Mouse (Mus musculus): ENCODE data around the gene Bysl. TPM values are rescaled to one million over a fixed set of nuclear protein-coding genes. Genes with fewer than 3 reads are reported as not detected.

Bysl gene
- polyA plus RNA-seq (2021; fragmentation: Nextera tagmentation), result 15.7 TPM in 2 replicates
- long read RNA-seq, experiment 1, transcript Bysl-201 (7 exons, 3,854 nt), result major isoform, 55 of 61 reads
- long read RNA-seq, experiment 1, partial matches to known transcripts, result 1 of 61 reads
- long read RNA-seq, experiment 1, other reads (novel, unspliced or antisense), result 5 of 61 reads
- long read RNA-seq, experiment 2, transcript Bysl-201 (7 exons, 3,854 nt), result major isoform, 221 of 227 reads
- long read RNA-seq, experiment 2, partial matches to known transcripts, result 3 of 227 reads
- long read RNA-seq, experiment 2, other reads (novel, unspliced or antisense), result 3 of 227 reads

GRCm38 (mm10) chr17:47610849-47611660, at the start of gene Bysl, which contains the start of the genes Med20 and Gm20517:
Gene Bysl, minus strand, starts transcription at chr17:47611492.
Gene Med20, plus strand, starts transcription at chr17:47611582.
Gene Gm20517, plus strand, starts transcription at chr17:47611589.

GRCm38 (mm10) chr17:47630678-47631065, 19.4 kb upstream of the Bysl start, which contains the start of gene Usp49:
Gene Usp49, plus strand, starts transcription at chr17:47630690.

Other genes with a start within 250 kb of the Bysl start
- 66.7 and 69.4 TPM in 2 replicates for gene Mrps10, start 242.6 kb downstream of the Bysl start, polyA plus RNA-seq (2021; fragmentation: Nextera tagmentation)
- 0.08 and 0.21 TPM in 2 replicates for gene Guca1b, start 226.1 kb downstream of the Bysl start, polyA plus RNA-seq (2021; fragmentation: Nextera tagmentation)
- 1.2 and 1.3 TPM in 2 replicates for gene Guca1a, start 210.9 kb downstream of the Bysl start, polyA plus RNA-seq (2021; fragmentation: Nextera tagmentation)
- gene AI661453, start 174.9 kb downstream of the Bysl start, polyA plus RNA-seq (2021; fragmentation: Nextera tagmentation), result 0.09 TPM in 1 of 2 replicates, not detected in the other
- 0.19 and 0.28 TPM in 2 replicates for gene 1700001C19Rik, start 174.1 kb downstream of the Bysl start, polyA plus RNA-seq (2021; fragmentation: Nextera tagmentation)
- gene Taf8, start 109.2 kb downstream of the Bysl start, polyA plus RNA-seq (2021; fragmentation: Nextera tagmentation), result 6.0 and 6.4 TPM in 2 replicates
- 45.7 and 49.1 TPM in 2 replicates for gene Ccnd3, start 106.4 kb downstream of the Bysl start, polyA plus RNA-seq (2021; fragmentation: Nextera tagmentation)
- gene Med20, start 90 bp upstream of the Bysl start, polyA plus RNA-seq (2021; fragmentation: Nextera tagmentation), result 14.8 and 15.8 TPM in 2 replicates
- 6.4 and 6.7 TPM in 2 replicates for gene Gm20517, start 97 bp upstream of the Bysl start, polyA plus RNA-seq (2021; fragmentation: Nextera tagmentation)
- 3.9 and 4.8 TPM in 2 replicates for gene Usp49, start 19.2 kb upstream of the Bysl start, polyA plus RNA-seq (2021; fragmentation: Nextera tagmentation)
- gene Tomm6, start 76.9 kb upstream of the Bysl start, polyA plus RNA-seq (2021; fragmentation: Nextera tagmentation), result 347 and 374 TPM in 2 replicates
- 9.0 and 11.4 TPM in 2 replicates for gene Frs3, start 77.5 kb upstream of the Bysl start, polyA plus RNA-seq (2021; fragmentation: Nextera tagmentation)
- gene Gm21981, start 83.0 kb upstream of the Bysl start, polyA plus RNA-seq (2021; fragmentation: Nextera tagmentation), result 1.0 TPM in 2 replicates
- 0.36 TPM in 1 of 2 replicates, not detected in the other for gene Prickle4, start 83.2 kb upstream of the Bysl start, polyA plus RNA-seq (2021; fragmentation: Nextera tagmentation)
- gene Pgc, start 115.3 kb upstream of the Bysl start, polyA plus RNA-seq (2021; fragmentation: Nextera tagmentation), result not detected in 2 replicates
- gene Tfeb, start 125.5 kb upstream of the Bysl start, polyA plus RNA-seq (2021; fragmentation: Nextera tagmentation), result 3.7 and 3.8 TPM in 2 replicates
- not detected in 2 replicates for gene Mdfi, start 223.2 kb upstream of the Bysl start, polyA plus RNA-seq (2021; fragmentation: Nextera tagmentation)

Data from layer of hippocampus, adult 6 months (tissue).